Mouse (Mus musculus) intestine, postnatal 0 days (tissue): Measurements from ENCODE around the gene Chmp2a. TPM values are rescaled to one million over a fixed set of nuclear protein-coding genes. Genes with fewer than 3 reads are reported as not detected.

Experiments
- ATAC-seq: fragments of 200-750 bp; cut with Nextera tagmentation; 2 replicates; pipeline ENCODE4 v1.8.0; 2017; ENCODE audit warnings: mild to moderate bottlenecking, moderate TSS enrichment, moderate library complexity
- H3K27ac ChIP-seq: fragments of 300-500 bp; sonication (generic); 2 replicates; pipeline ENCODE4 v1.5.1; 2014; ENCODE audit warnings: mild to moderate bottlenecking, low read depth, low read length, moderate library complexity
- H3K27me3 ChIP-seq: fragments of 300-500 bp; sonication (generic); replicated peaks from 2 replicates; pipeline ENCODE4 v1.6.1; 2014; ENCODE audit warnings: low read length, mixed read lengths; ENCODE audit not compliant: control insufficient read depth, insufficient read depth
- H3K36me3 ChIP-seq: fragments of 300-500 bp; sonication (generic); 2 replicates; pipeline ENCODE4 v1.6.1; 2014; ENCODE audit warnings: mild to moderate bottlenecking, moderate library complexity; ENCODE audit not compliant: control insufficient read depth, insufficient read depth
- H3K4me1 ChIP-seq: fragments of 300-500 bp; sonication (generic); replicated peaks from 2 replicates; pipeline ENCODE4 v1.6.1; 2014; ENCODE audit warnings: antibody characterized with exemption, low read length, mixed read lengths; ENCODE audit not compliant: control insufficient read depth, insufficient read depth
- H3K4me2 ChIP-seq: fragments of 300-500 bp; sonication (generic); replicated peaks from 2 replicates; pipeline ENCODE4 v1.6.1; 2014; ENCODE audit warnings: low read depth, mild to moderate bottlenecking, moderate library complexity
- H3K4me3 ChIP-seq: fragments of 300-500 bp; sonication (generic); 2 replicates; pipeline ENCODE4 v1.5.1; 2014; ENCODE audit warnings: low read depth, low read length
- H3K9ac ChIP-seq: fragments of 300-500 bp; sonication (generic); 2 replicates; pipeline ENCODE4 v1.6.1; 2014; ENCODE audit warnings: mild to moderate bottlenecking, low read depth, low read length
- H3K9me3 ChIP-seq: fragments of 300-500 bp; sonication (generic); 2 replicates; pipeline ENCODE4 v1.6.1; 2016; ENCODE audit warnings: mixed run types; ENCODE audit not compliant: control insufficient read depth
- CTCF ChIP-seq: sonication (generic); IDR thresholded peaks from 2 replicates; pipeline ENCODE4 v1.5.1; 2016; ENCODE audit warnings: low read depth, mild to moderate bottlenecking, control low read depth, antibody characterized with exemption, moderate library complexity
- WGBS: fragments of 180-500 bp; shearing (Covaris S2); extraction: QIAGEN DNeasy Blood & Tissue Kit; methylation state at CpG from one replicate; pipeline ENCODE4 v1.1.7; 2014; 5-methylcytosine and 5-hydroxymethylcytosine counted together
- polyA plus RNA-seq: library from polyadenylated mRNA; unstranded; fragments of >200 nt; fragmentation: Nextera tagmentation; extraction: Ambion mirVana; gene quantifications from 2 replicates; pipeline ENCODE4 v1.2.1, GENCODE M21; 2015

The Chmp2a gene
- polyA plus RNA-seq, 1 experiment from 2014 or later, result 329 TPM

DNA sequence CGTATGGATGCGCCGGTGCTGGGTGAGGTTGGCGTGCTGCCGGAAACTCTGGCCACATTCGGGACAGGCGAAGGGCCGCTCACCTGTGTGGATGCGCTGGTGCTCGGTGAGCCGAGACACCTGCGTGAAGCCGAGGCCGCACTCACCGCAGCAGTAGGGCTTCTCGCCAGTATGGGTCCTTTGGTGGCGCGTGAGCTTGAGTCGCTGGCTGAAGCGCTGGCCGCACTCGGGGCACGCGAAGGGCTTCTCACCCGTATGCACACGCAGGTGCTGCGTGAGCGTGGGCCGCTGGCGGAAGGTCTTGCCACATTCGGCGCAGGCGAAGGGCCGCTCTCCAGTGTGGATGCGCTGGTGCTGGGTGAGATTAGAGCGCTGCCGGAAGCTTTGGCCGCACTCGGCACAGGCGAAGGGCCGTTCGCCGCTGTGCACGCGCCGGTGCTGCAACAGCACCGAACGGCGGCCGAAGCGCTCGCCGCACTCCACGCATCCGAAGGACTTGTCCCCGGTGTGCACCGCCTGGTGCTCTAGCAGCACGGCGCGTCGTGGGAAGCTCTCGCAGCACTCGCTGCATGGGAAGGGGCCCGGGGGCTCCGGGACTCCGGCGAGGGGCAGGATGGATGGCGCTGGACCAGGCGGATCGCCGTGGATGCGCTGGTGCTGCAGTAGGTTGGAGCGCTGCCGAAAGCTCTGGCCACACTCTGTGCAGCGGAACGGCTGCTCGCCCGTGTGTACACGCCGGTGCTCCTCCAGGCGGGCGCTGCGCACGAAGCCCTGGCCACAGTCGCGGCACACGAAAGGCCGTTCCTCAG lies 9.0 kb upstream of the Chmp2a start:
- WGBS, result 6% methylated on average over 88 of the region's 88 CpGs

DNA sequence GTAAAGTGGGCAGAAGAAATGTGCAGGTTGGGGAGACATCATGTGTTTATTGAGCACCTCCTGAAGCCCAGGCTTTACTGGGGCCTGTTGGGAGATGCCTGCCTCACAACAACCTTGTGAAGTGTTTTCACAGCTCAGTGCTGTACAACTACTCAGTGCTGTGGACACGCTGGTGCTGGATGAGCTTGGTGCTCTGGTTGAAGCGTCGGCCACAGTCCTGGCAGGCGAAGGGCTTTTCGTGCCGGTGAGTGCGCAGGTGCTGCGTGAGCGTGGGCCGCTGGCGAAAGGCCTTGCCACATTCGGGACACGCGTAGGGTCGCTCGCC lies 8.5 kb upstream of the Chmp2a start:
- no peak for ATAC-seq
- TF ChIP-seq CTCF, result no peak
- 0 out of 2 replicates have a peak overlapping the region, but pooled peaks have one; percentile 31 for H3K9ac ChIP-seq
- 43% methylated on average over 16 of the region's 16 CpGs for WGBS
- H3K36me3 ChIP-seq, result no peaks in the 10 kb centered on the region
- H3K27ac ChIP-seq, result no peak overlapping the region
- H3K9me3 ChIP-seq, result no peaks in the 10 kb centered on the region
- H3K27me3 ChIP-seq, result peaks cover 29% of the 10 kb centered on the region
- peak overlapping the region; percentile 78 for H3K4me2 ChIP-seq
- peak overlapping the region; percentile 46 for H3K4me3 ChIP-seq
- H3K4me1 ChIP-seq, result peaks cover 11% of the 10 kb centered on the region; the same call in 1 of the 2 replicates

More for the DNA sequence above, 9.0 kb upstream of the Chmp2a start:
- Histone ChIP-seq H3K4me3 (peak overlapping the region; percentile 46), H3K9me3 (no peaks in the 10 kb centered on the region), H3K4me1 (peaks cover 11% of the 10 kb centered on the region; the same call in 1 of the 2 replicates), H3K27ac (no peak overlapping the region), H3K27me3 (peaks cover 29% of the 10 kb centered on the region), H3K4me2 (peak overlapping the region; percentile 78), H3K36me3 (no peaks in the 10 kb centered on the region), H3K9ac (peak overlapping the region; percentile 31; the same call in 1 of the 2 replicates)
- ATAC-seq, result peak; percentile 19; the same call in 1 of the 2 replicates
- peak; percentile 25; the same call in 1 of the 2 replicates for TF ChIP-seq CTCF

DNA sequence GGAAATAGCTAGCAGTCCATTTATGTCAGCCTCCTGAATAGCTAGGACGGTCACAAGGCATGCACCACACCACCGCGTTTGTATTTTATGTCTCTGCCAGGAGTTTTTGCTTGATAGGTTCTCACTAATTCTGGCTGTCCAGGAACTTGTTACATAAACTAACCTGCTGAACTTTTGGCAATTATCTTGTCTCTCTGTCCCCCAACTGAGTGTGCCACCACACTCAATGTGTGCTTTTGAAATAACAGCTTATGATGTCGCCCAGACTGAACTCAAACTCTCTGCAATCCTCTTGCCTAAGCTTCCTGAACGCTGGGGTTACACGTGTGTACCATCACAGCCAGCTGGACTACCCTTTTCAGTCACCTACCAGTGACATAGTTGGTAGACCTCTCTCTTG lies 7.9 kb upstream of the Chmp2a start:
- Histone ChIP-seq H3K9me3 (no peaks in the 10 kb centered on the region), H3K36me3 (no peaks in the 10 kb centered on the region), H3K4me3 (no peak overlapping the region), H3K9ac (no peak overlapping the region), H3K4me2 (no peak overlapping the region), H3K27me3 (peaks cover 29% of the 10 kb centered on the region), H3K4me1 (peaks cover 11% of the 10 kb centered on the region; the same call in 1 of the 2 replicates), H3K27ac (no peak overlapping the region)
- no peak for TF ChIP-seq CTCF
- no peak for ATAC-seq
- 79% methylated on average over 6 of the region's 6 CpGs for WGBS

DNA sequence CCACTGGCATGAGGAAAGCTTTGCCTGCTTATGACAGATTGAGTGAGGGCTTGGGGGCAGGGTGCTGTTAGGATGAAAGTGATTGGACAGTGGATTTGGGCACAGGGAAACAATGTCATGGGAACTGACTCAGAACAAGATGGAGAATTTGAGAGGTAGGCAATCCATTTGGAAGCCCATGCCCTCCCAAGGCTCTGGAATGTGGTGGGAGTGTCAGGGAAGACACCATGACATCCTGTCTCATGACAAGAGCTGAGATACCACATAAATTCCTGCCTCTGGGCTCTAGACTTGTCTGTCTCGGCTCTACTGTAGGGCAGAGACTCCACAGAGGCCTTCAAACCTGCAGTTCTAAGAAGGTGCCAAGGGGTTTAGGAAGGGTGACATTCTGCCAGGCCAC lies 6.6 kb upstream of the Chmp2a start:
- H3K27ac ChIP-seq, result no peak overlapping the region
- no peaks in the 10 kb centered on the region; the same call in 1 of the 2 replicates for H3K36me3 ChIP-seq
- H3K4me2 ChIP-seq, result no peak overlapping the region
- no peak overlapping the region for H3K9ac ChIP-seq
- peaks cover 29% of the 10 kb centered on the region for H3K27me3 ChIP-seq
- H3K4me3 ChIP-seq, result no peak overlapping the region
- WGBS, result 88% methylated on average over 1 of the region's 1 CpGs
- H3K4me1 ChIP-seq, result peaks cover 11% of the 10 kb centered on the region; the same call in 1 of the 2 replicates
- no peak for ATAC-seq
- no peak for TF ChIP-seq CTCF
- no peaks in the 10 kb centered on the region for H3K9me3 ChIP-seq

DNA sequence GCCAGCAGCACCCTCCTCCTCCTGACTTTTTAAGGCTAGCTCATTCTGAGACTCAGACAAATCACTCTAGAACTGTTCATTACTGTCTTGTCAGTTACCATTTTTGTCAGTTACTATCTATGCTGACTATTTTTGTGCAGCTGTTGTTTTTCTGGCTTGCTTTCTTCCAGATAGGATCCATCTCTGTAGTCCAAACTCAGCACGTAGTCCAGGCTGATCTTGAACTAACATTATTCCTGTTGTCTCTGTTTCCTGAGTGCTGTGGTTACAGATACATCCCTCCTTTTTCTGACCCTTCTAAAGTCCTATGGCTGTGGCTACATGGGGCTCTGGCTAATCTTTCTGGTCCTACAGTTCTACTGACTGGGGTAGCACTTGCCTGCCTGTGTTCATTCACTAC lies 4.6 kb upstream of the Chmp2a start:
- H3K27ac ChIP-seq, result no peak overlapping the region

DNA sequence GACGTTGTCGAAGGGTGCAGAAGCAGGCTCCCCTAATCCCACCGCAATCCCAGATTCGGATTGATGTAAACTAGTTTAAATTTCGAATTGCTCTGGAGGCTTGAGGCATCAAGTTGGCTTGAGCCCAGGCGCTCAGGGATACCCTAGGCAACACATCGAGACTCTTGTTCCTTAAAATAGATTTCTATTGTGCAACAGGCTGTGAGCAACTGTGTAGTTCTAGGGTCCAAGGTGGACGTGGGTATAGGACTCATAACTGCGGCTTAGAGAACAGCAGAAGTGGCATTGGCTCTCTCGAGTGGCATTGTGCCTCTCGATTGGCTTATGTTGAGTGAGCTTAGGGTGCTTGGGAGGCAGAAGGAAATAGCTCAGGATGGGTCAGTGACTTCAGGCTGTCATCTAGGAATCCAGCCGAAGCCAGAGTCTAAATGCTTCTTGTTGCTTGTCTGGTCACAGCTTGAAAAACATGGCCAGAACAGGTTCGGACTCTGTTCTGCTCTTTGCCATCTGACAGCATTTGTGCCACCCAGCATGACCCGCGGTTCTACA lies 4.1 kb upstream of the Chmp2a start:
- H3K9me3 ChIP-seq, result no peaks in the 10 kb centered on the region
- H3K36me3 ChIP-seq, result peaks cover 9% of the 10 kb centered on the region; the same call in 1 of the 2 replicates
- ATAC-seq, result 0 out of 2 replicates have a peak, but pooled peaks have one; percentile 2
- no peak for TF ChIP-seq CTCF
- H3K4me1 ChIP-seq, result peaks cover 11% of the 10 kb centered on the region; the same call in 1 of the 2 replicates
- peak overlapping the region; percentile 79 for H3K4me2 ChIP-seq
- peak overlapping the region; percentile 96 for H3K9ac ChIP-seq
- H3K27me3 ChIP-seq, result peaks cover 12% of the 10 kb centered on the region
- peak overlapping the region; percentile 81 for H3K4me3 ChIP-seq
- WGBS, result 13% methylated on average over 15 of the region's 15 CpGs
- peak overlapping the region; percentile 99 for H3K27ac ChIP-seq

More for the DNA sequence above, 4.6 kb upstream of the Chmp2a start:
- no peak for TF ChIP-seq CTCF
- Histone ChIP-seq H3K27me3 (peaks cover 17% of the 10 kb centered on the region), H3K4me1 (peaks cover 15% of the 10 kb centered on the region; the same call in 1 of the 2 replicates), H3K36me3 (peaks cover 9% of the 10 kb centered on the region; the same call in 1 of the 2 replicates), H3K4me2 (peak overlapping the region; percentile 79), H3K9me3 (no peaks in the 10 kb centered on the region), H3K9ac (peak overlapping the region; percentile 96), H3K4me3 (peak overlapping the region; percentile 81; the same call in 1 of the 2 replicates)
- ATAC-seq, result no peak
- WGBS, result 78% methylated on average over 1 of the region's 1 CpGs
